Mouse (Mus musculus) kidney, postnatal 25 days (tissue): Measurements from ENCODE around the gene Myo10.

Source experiments
- DNase-seq, 2 experiments: peaks; one replicate each; pipeline ENCODE4 v3.0.0; 2021; ENCODE audit warnings: mixed read lengths in 2 of 2

The Myo10 gene

GRCm38 (mm10) chr15:25847576-25848168, 225.3 kb downstream of the Myo10 start:
- DNase-seq: peak in 1 of 2 experiments; percentile 21

GRCm38 (mm10) chr15:25850552-25850951, 228.2 kb downstream of the Myo10 start:
- DNase-seq: peak in 1 of 2 experiments; percentile 36

- DNase-seq: peak in 1 of 2 experiments; percentile 19
Measured at GRCm38 (mm10) chr15:25854270-25854904, 232.1 kb downstream of the Myo10 start.

- peak in 1 of 2 experiments; percentile 71 for DNase-seq
Measured at GRCm38 (mm10) chr15:25858611-25859058, 236.3 kb downstream of the Myo10 start.

- DNase-seq: peak in 1 of 2 experiments; percentile 17
Measured at GRCm38 (mm10) chr15:25859469-25859868, 237.1 kb downstream of the Myo10 start.

- DNase-seq: peak in 1 of 2 experiments; percentile 25
Measured at GRCm38 (mm10) chr15:25861900-25862299, 239.6 kb downstream of the Myo10 start.
